Mouse (Mus musculus) CH12F3 (cell line): Measurements from ENCODE around the gene Pde4b.
"Not testable (repeated sequence)": the region's sequence is repeated elsewhere in the genome, so short reads cannot be mapped to it uniquely, and the experiment has no call there.

Source experiments
- in situ Hi-C: fragments of 300-500 bp; cut with MboI; formaldehyde crosslinking; loops from 2 replicates; pipeline ENCODE4 v1.14.3; 2020; ENCODE audit warnings: low sequenced_read_pairs

Gene Pde4b

GRCm38 (mm10) chr4:102087091-102087565 is at the start of gene Pde4b:
Pde4b (plus strand) TSS chr4:102087543.
- in situ Hi-C loops: no loop called here

- in situ Hi-C loops: no loop called here
These were observed 47.2 kb upstream of the Pde4b start for GRCm38 (mm10) chr4:102040190-102040589.

GRCm38 (mm10) chr4:102045183-102046140 is 41.9 kb upstream of the Pde4b start:
- in situ Hi-C loops: no loop called here

GRCm38 (mm10) chr4:102049368-102049767 is 38.0 kb upstream of the Pde4b start:
- in situ Hi-C loops: not testable (repeated sequence)

GRCm38 (mm10) chr4:102061322-102061721 is 26.0 kb upstream of the Pde4b start:
- in situ Hi-C loops: no loop called here

GRCm38 (mm10) chr4:102069314-102069713 is 18.0 kb upstream of the Pde4b start:
- in situ Hi-C loops: no loop called here

- in situ Hi-C loops: no loop called here
These were observed 1.0 kb upstream of the Pde4b start for GRCm38 (mm10) chr4:102086336-102086735.

DNA sequence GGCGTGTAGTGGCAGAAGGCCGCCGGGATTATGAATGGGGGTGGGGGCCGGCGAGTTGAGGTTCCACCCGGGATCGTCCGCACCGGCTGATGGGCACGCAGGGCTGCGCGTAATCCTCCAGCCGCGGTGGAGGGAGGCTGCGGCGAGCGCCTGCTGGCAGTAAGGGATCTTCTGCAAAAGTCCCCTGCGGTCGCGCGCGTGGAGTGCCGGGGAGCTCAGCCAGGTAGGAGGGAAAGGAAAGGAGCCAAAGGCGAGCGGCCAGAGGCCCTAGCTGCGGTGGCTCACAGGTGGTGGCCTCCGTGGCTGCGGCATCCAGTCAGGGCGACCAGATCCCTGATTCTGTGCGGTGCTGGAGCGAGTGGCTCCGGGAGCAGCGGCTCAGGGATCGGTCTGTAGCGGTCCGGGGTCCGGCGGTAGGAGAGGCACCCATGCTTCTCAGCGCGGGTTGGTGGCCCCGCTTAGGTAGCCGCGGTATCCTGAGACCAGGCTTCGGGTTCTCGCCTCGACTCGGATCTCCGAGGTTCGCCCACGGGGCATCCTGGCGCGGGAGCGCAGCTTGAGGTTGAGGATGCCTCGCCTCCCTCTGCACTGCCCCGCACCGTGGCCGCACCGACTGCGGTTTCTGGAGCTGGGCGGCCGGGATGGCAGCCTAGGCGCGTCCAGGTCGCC is 357 bp downstream of the Pde4b start:
- in situ Hi-C loops: no loop called here

DNA sequence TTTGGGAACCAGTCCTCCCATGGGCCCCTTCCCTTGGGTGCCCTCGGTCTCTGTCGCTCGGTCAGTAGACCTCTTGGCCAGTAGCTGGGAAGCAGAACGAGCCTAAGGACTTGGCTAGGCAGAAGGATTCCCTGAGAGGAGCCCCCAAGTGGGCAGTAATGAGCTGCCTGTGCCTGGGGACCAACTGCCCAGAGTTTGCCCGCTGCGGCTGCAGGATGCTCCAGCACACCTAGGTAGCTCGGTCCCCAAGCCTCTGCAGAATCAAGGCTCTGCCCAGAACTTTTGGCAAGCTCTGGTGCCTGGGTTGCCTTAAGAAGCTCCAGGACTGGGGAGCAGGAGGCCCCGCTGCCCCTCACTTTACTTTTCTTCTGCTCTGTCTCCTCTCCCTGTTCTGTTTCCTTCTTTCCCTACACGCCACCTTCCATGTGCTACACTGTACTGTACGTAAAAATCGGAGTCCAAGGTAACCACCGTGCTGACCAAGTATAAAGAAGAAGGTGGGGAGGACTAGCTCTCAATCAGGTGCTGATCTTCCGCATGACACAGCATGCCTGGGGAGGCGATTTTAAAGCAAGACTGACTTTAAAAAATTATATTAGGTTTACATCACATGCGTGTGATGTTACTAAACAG is 1.0 kb downstream of the Pde4b start:
- in situ Hi-C loops: no loop called here

- in situ Hi-C loops: no loop called here
These were observed 8.5 kb downstream of the Pde4b start for GRCm38 (mm10) chr4:102095851-102096250.

DNA sequence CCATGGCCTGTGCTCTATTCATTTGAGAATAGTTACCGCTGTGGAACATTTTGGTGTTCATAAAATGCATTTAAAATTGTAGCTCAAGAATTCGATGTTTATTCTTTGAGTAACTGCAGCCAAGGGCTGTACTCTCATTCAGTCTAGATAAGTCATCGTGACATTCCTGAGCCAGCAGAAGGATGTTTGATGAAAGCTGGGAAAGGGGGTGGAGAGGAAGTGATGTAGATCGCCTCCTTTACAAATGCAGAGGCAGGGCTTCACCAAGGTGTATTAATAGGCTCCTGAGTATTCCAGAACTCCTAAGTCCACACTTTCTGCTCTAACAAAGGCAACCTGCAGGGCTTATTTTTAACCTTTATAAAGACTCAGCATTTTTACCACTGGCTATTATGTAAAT is 14.9 kb downstream of the Pde4b start:
- in situ Hi-C loops: no loop called here

DNA sequence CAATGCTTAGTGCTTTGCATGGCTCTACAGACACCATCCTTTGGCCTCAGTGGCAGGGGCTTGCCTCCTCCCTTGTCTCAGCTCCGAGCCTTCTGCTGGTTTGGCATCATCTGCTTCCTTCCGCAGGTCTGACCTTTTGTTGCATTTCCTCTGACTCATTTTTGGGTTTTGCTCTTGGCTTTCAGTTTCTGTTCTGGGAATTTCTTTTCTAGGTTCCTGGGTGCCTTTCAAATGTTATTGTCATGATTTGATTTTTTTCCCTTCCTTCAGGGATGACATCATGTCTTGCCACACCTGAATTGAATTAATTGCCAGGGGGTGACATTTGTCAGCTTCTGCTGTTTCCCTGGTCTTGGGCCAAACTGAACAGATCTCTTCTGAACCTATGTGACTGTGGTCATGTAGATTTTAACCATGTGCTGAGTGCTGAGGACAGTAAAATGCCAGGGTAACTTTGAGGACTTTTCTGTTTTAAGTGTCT is 17.2 kb downstream of the Pde4b start:
- in situ Hi-C loops: no loop called here

DNA sequence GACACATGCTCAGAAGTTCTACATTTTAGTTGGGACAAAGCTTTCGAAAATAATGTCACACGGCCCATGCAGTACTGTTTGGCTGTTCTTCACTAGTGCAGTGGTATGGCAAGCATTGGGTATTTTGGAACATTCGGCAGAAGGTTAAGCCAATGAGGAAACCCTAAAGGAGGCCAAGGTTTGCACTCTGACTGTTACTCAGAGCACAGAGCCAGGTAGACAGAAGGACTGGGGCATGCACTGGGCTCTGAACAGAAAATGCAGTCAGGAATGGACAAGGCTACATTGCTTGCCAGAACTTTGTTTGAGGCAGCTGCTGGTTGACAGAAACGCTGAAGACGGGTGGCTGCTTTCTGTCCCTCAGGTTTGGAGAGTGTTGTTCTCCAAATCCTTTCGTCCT is 19.4 kb downstream of the Pde4b start:
- in situ Hi-C loops: no loop called here

- in situ Hi-C loops: no loop called here
These were observed 32.1 kb downstream of the Pde4b start for GRCm38 (mm10) chr4:102119454-102119853.

DNA sequence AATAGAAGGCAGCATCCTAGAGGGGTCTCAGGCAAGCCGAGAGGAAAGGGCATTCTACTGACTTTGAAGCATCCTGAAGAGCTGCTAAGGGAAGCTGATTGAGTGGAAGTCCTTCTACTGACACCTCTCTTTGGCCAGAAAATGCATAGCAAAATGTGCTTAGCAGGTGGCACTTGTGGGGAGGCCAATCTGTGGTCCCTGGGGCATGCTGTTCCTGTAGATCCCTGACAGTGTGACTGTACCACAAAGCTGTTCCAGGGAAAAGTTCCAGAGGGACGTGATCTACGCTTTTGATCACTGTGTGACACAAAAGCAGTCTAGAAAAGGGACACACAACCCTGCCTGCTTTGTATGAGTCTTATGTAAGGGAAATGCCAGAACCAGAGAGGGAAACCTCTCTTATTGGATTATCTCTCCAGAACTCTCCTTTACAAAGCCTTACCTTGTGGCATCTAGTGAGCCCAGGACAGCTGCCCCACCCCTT is 49.1 kb downstream of the Pde4b start:
- in situ Hi-C loops: no loop called here

- in situ Hi-C loops: no loop called here
These were observed 51.0 kb downstream of the Pde4b start for GRCm38 (mm10) chr4:102138346-102138745.

- in situ Hi-C loops: no loop called here
These were observed 53.9 kb downstream of the Pde4b start for GRCm38 (mm10) chr4:102141241-102141640.

- in situ Hi-C loops: no loop called here
These were observed 61.4 kb downstream of the Pde4b start for GRCm38 (mm10) chr4:102148766-102149165.

GRCm38 (mm10) chr4:102159178-102159577 is 71.8 kb downstream of the Pde4b start:
- in situ Hi-C loops: no loop called here

- in situ Hi-C loops: no loop called here
These were observed 84.3 kb downstream of the Pde4b start for GRCm38 (mm10) chr4:102171636-102172035.

GRCm38 (mm10) chr4:102172711-102173213 is 85.4 kb downstream of the Pde4b start:
- in situ Hi-C loops: no loop called here
